Mouse (Mus musculus): ENCODE data around the gene Cacnb2.

- TF ChIP-seq EP300 (IDR thresholded peaks at IDR 0.05; ENCODE audit: low read depth) (no peak), CTCF (IDR thresholded peaks at IDR 0.05; ENCODE audit: low read depth) (no peak)
These were observed 389.6 kb downstream of the Cacnb2 start for GRCm38 (mm10) chr2:14992531-14992930.
